Mouse (Mus musculus) lung, postnatal 0 days (tissue): Measurements from ENCODE around the gene Gabra6. TPM values are rescaled to one million over a fixed set of nuclear protein-coding genes. Genes with fewer than 3 reads are reported as not detected.

ENCODE experiments used
- ATAC-seq: fragments of 200-750 bp; cut with Nextera tagmentation; 2 replicates; pipeline ENCODE4 v1.8.0; 2017; ENCODE audit warnings: moderate library complexity
- DNase-seq: peaks from one replicate; pipeline ENCODE4 v3.0.0-alpha.2; 2016; ENCODE audit warnings: low spot score
- H3K27ac ChIP-seq: fragments of 300-500 bp; sonication (generic); 2 replicates; pipeline ENCODE4 v1.5.1; 2014; ENCODE audit warnings: antibody characterized with exemption, mild to moderate bottlenecking, low read length, mixed read lengths
- H3K27me3 ChIP-seq: fragments of 300-500 bp; sonication (generic); replicated peaks from 2 replicates; pipeline ENCODE4 v1.6.1; 2014; ENCODE audit warnings: low read length, mixed read lengths; ENCODE audit not compliant: insufficient read depth
- H3K36me3 ChIP-seq: fragments of 300-500 bp; sonication (generic); 2 replicates; pipeline ENCODE4 v1.6.1; 2014; ENCODE audit warnings: low read length, mixed read lengths; ENCODE audit not compliant: insufficient read depth
- H3K4me1 ChIP-seq: fragments of 300-500 bp; sonication (generic); 2 replicates; pipeline ENCODE4 v1.6.1; 2014; ENCODE audit warnings: antibody characterized with exemption, low read depth, low read length, mixed read lengths; ENCODE audit not compliant: insufficient read depth
- H3K4me2 ChIP-seq: fragments of 300-500 bp; sonication (generic); replicated peaks from 2 replicates; pipeline ENCODE4 v1.6.1; 2014; ENCODE audit warnings: low read depth, mild to moderate bottlenecking, low read length, moderate library complexity, mixed read lengths
- H3K4me3 ChIP-seq: fragments of 300-500 bp; sonication (generic); 2 replicates; pipeline ENCODE4 v1.5.1; 2014; ENCODE audit warnings: low read depth, low read length
- H3K9ac ChIP-seq: fragments of 300-500 bp; sonication (generic); replicated peaks from 2 replicates; pipeline ENCODE4 v1.6.1; 2014; ENCODE audit warnings: low read depth, mild to moderate bottlenecking
- H3K9me3 ChIP-seq: fragments of 300-500 bp; sonication (generic); 2 replicates; pipeline ENCODE4 v1.6.1; 2016; ENCODE audit warnings: low read length, mixed read lengths
- CTCF ChIP-seq: IDR thresholded peaks from 2 replicates; pipeline ENCODE4 v1.5.1; 2016; ENCODE audit warnings: antibody characterized with exemption, mild to moderate bottlenecking
- EP300 ChIP-seq: IDR thresholded peaks from 2 replicates; pipeline ENCODE4 v1.6.1; 2016; ENCODE audit warnings: antibody characterized with exemption, mild to moderate bottlenecking, control low read depth
- WGBS: fragments of 180-500 bp; shearing (Covaris S2); extraction: QIAGEN DNeasy Blood & Tissue Kit; methylation state at CpG from one replicate; pipeline ENCODE4 v1.1.7; 2014; 5-methylcytosine and 5-hydroxymethylcytosine counted together
- polyA plus RNA-seq: library from polyadenylated mRNA; unstranded; fragments of >200 nt; fragmentation: Nextera tagmentation; extraction: Ambion mirVana; gene quantifications from 2 replicates; pipeline ENCODE4 v1.2.1, GENCODE M21; 2015

Gabra6 gene
- polyA plus RNA-seq, 1 experiment from 2014 or later: not detected

DNA sequence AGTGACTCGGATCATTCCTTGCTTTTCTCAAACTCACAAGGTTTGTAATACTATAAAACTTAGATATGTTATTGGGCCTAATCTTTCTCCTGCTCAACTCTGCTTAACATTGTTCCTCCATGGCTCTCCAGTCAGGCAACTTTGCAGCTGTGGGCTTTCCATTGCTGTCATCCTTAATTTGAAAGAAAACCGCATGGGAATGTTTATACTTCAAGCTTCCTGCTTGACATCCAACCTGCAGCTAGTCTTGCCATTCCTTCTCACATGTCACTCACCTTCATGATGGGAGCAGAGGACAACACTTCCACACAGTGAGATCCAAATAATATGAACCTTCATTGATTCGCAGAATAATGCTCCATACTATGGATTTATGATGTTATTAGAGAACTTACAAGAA is 2.9 kb downstream of the Gabra6 start:
- Histone ChIP-seq H3K4me2 (no peak overlapping the region), H3K9me3 (no peaks in the 10 kb centered on the region), H3K36me3 (no peaks in the 10 kb centered on the region), H3K27ac (no peak overlapping the region), H3K4me3 (no peak overlapping the region), H3K27me3 (no peaks in the 10 kb centered on the region), H3K9ac (no peak overlapping the region), H3K4me1 (no peaks in the 10 kb centered on the region)
- 65% methylated on average over 3 of the region's 3 CpGs for WGBS
- TF ChIP-seq CTCF (no peak), EP300 (no peak)
- DNase-seq (no peak), ATAC-seq (no peak)

DNA sequence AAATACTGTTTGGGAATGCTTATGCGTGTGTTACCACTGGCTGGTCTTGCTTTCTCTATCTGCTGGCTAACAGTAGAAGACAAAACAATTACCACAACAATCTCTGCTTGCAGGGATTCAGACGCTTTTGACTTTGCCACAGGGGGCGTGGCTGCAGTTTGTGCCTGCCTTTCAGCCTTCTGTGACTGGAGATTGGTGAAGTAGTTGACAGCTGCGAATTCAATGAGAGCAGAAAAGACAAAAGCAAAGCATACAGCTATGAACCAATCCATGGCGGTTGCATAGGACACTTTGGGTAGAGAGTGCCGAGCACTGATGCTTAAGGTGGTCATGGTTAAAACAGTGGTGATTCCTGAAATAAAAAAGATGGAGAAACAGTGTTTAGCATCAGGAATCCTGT is 6.0 kb downstream of the Gabra6 start:
- no peak overlapping the region for H3K4me3 ChIP-seq
- no peaks in the 10 kb centered on the region for H3K4me1 ChIP-seq
- no peak overlapping the region for H3K9ac ChIP-seq
- TF ChIP-seq EP300 (no peak), CTCF (no peak)
- no peaks in the 10 kb centered on the region for H3K27me3 ChIP-seq
- 22% methylated on average over 6 of the region's 6 CpGs for WGBS
- H3K9me3 ChIP-seq: no peaks in the 10 kb centered on the region
- H3K27ac ChIP-seq: no peak overlapping the region
- no peak overlapping the region for H3K4me2 ChIP-seq
- no peak for ATAC-seq
- no peaks in the 10 kb centered on the region for H3K36me3 ChIP-seq
- DNase-seq: no peak

DNA sequence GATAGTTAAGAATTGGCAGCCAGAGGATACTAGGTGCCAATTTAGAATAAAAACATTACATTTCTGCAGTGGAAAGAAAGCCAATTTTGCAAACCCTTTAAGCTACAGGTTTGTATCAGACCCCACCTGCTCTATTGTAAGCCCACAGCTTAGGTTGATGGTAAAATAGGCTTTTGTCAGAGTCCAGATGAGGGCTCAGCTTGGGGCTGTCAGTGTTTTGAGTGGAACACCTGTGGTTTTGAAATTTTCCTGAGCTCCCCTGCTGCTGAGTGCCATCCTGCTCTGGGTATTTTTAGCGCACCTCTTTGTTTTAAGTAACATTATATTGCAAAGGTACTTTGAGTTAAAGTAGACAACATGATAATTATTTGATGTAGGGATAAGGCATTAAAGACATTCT is 10.0 kb downstream of the Gabra6 start:
- Histone ChIP-seq H3K9ac (no peak overlapping the region), H3K4me1 (no peaks in the 10 kb centered on the region), H3K9me3 (no peaks in the 10 kb centered on the region), H3K27me3 (no peaks in the 10 kb centered on the region), H3K27ac (no peak overlapping the region), H3K4me3 (no peak overlapping the region), H3K36me3 (no peaks in the 10 kb centered on the region), H3K4me2 (no peak overlapping the region)
- ATAC-seq: no peak
- WGBS: 69% methylated on average over 1 of the region's 1 CpGs
- TF ChIP-seq EP300: no peak
- TF ChIP-seq CTCF: no peak
- no peak for DNase-seq

DNA sequence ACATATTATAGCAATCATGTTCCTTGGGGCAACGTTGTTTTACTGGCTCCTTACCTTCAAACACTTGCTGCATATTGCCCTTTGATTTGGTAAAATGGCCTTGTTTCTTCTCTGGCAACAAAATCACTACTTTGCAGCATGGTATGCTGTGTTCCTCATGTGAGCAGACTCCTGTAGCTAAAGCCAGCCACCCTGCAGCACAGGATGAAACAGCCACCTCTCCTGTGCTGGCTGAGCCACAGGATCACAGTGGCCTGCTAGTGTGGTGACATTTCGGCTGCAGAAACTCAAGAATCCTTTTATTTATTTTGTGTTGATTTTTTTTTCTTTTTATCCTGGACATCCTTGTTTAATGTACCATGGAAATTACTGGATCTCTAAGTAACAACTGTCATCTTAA is 11.8 kb downstream of the Gabra6 start:
- WGBS: 59% methylated on average over 2 of the region's 2 CpGs
- H3K4me2 ChIP-seq: no peak overlapping the region
- no peaks in the 10 kb centered on the region for H3K9me3 ChIP-seq
- no peak overlapping the region for H3K9ac ChIP-seq
- no peaks in the 10 kb centered on the region for H3K36me3 ChIP-seq
- H3K27me3 ChIP-seq: no peaks in the 10 kb centered on the region
- DNase-seq (no peak), ATAC-seq (no peak)
- no peaks in the 10 kb centered on the region for H3K4me1 ChIP-seq
- TF ChIP-seq CTCF (no peak), EP300 (no peak)
- H3K4me3 ChIP-seq: no peak overlapping the region
- H3K27ac ChIP-seq: no peak overlapping the region

DNA sequence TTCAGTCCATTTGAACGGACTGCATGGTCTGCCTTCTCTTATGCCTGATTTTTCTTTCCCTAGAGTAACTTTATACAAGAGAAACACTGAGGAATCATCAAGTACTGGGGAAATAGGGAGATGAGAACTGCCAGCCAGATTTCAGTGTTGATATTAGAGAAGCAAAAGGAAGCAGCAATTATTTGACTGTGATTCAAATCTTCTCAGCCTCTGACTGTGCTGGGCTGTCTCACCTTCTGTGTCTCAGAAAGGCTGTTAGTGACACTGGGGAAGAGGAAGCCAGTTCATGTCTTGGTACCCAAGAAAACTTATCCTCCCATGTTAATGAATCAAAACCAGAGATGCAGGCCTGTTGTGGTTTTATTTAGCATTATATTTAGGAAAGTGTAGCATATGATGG is 14.8 kb downstream of the Gabra6 start:
- Histone ChIP-seq H3K4me3 (no peak overlapping the region), H3K36me3 (no peaks in the 10 kb centered on the region), H3K4me2 (no peak overlapping the region), H3K27me3 (no peaks in the 10 kb centered on the region), H3K9ac (no peak overlapping the region), H3K27ac (no peak overlapping the region), H3K9me3 (no peaks in the 10 kb centered on the region), H3K4me1 (no peaks in the 10 kb centered on the region)
- TF ChIP-seq EP300 (no peak), CTCF (no peak)
- DNase-seq: no peak
- WGBS: 58% methylated on average over 1 of the region's 1 CpGs
- no peak for ATAC-seq

DNA sequence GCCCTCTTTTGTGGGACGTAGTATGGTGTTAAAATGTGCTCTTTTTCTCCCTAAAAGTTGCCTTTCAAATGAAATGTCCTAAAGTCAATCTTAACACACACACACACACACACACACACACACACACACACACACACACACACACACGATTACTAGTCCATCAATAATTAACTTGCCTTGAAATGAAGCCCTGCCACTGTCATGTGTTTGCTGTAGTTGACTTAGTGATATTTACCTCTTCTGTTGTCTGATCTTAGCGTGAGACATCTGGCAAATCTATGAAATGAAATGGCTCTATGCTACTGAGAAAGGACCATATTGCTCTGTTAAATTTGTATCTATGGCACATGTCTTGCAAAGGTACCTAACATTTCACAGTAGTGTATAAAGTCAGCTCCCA is 61.9 kb downstream of the Gabra6 start:
- no peak for TF ChIP-seq EP300
- no peak for TF ChIP-seq CTCF
- Histone ChIP-seq H3K4me3 (no peak overlapping the region), H3K9ac (no peak overlapping the region), H3K9me3 (no peaks in the 10 kb centered on the region), H3K4me1 (no peaks in the 10 kb centered on the region), H3K27me3 (no peaks in the 10 kb centered on the region), H3K36me3 (no peaks in the 10 kb centered on the region), H3K4me2 (no peak overlapping the region), H3K27ac (no peak overlapping the region)
- DNase-seq (no peak), ATAC-seq (no peak)
- WGBS: 65% methylated on average over 3 of the region's 3 CpGs

Other genes starting within 250 kb of the Gabra6 start
- gene Gabra1, start 138.1 kb downstream of the Gabra6 start, polyA plus RNA-seq: 0.48 and 0.61 TPM in 2 replicates
- gene Gabrb2, start 98.7 kb upstream of the Gabra6 start, polyA plus RNA-seq: 0.20 and 0.25 TPM in 2 replicates